Mouse (Mus musculus): ENCODE measurements at regions not wholly inside any gene's neighbourhood (a gene's known extent, or its start where the extent isn't known, plus 50 kb on each side); places are given as distances from the start of the nearest gene placed in this dataset.

GRCm38 (mm10) chr7:68550330-68550729 is 198.7 kb downstream of the Arrdc4 start:
- no peak for TF ChIP-seq POLR2A (IDR thresholded peaks at IDR 0.05; ENCODE audit: extremely low read depth, insufficient read depth, low read length)
- no peak for TF ChIP-seq CTCF (IDR thresholded peaks at IDR 0.05; ENCODE audit: low read depth, low read length)

Data from liver, adult 2 months (tissue).